Mouse (Mus musculus) testis, adult 2 months (tissue): ENCODE data around the gene Pik3ip1.

ENCODE experiments used
- CTCF ChIP-seq: fragments of 200-500 bp; IDR thresholded peaks from 2 replicates; pipeline ENCODE4 v1.5.1; 2012; ENCODE audit warnings: low read depth, mild to moderate bottlenecking, inconsistent platforms, low read length, moderate library complexity; ENCODE audit not compliant: control insufficient read depth, insufficient read depth, insufficient replicate concordance
- POLR2A ChIP-seq: fragments of 200-500 bp; IDR thresholded peaks from 2 replicates; pipeline ENCODE4 v1.6.1; 2012; ENCODE audit warnings: low read depth, mild to moderate bottlenecking, inconsistent platforms, low read length, moderate library complexity; ENCODE audit not compliant: control insufficient read depth

- TF ChIP-seq CTCF (no peak), POLR2A (no peak)
These were observed 39.2 kb downstream of the Pik3ip1 start for GRCm38 (mm10) chr11:3369449-3369848.
